Mouse (Mus musculus) limb, embryonic 15.5 days (tissue): ENCODE measurements around the gene Prkag1. TPM values are rescaled to one million over a fixed set of nuclear protein-coding genes. Genes with fewer than 3 reads are reported as not detected.
A peak's percentile ranks its signal among the peaks of the same experiment; 100 is the strongest.
"Not testable (repeated sequence)": the region's sequence is repeated elsewhere in the genome, so short reads cannot be mapped to it uniquely, and the experiment has no call there.

ENCODE experiments used
- ATAC-seq: fragments of 200-750 bp; cut with Nextera tagmentation; 2 replicates; pipeline ENCODE4 v1.8.0; 2017; ENCODE audit warnings: low read depth, moderate TSS enrichment; ENCODE audit not compliant: insufficient number of reproducible peaks, low FRiP score, low TSS enrichment
- H3K27ac ChIP-seq: fragments of 300-500 bp; sonication (generic); 2 replicates; pipeline ENCODE4 v1.5.1; 2015; ENCODE audit warnings: moderate library complexity, mild to moderate bottlenecking, inconsistent platforms
- H3K27me3 ChIP-seq: fragments of 300-500 bp; sonication (generic); 2 replicates; pipeline ENCODE4 v1.6.1; 2015; ENCODE audit warnings: inconsistent platforms
- H3K36me3 ChIP-seq: fragments of 300-500 bp; sonication (generic); 2 replicates; pipeline ENCODE4 v1.6.1; 2015; ENCODE audit warnings: inconsistent platforms
- H3K4me1 ChIP-seq: fragments of 300-500 bp; sonication (generic); 2 replicates; pipeline ENCODE4 v1.6.1; 2015; ENCODE audit warnings: inconsistent platforms
- H3K4me2 ChIP-seq: fragments of 300-500 bp; sonication (generic); 2 replicates; pipeline ENCODE4 v1.6.1; 2015; ENCODE audit warnings: mild to moderate bottlenecking, inconsistent platforms
- H3K4me3 ChIP-seq: fragments of 300-500 bp; sonication (generic); 2 replicates; pipeline ENCODE4 v1.5.1; 2015; ENCODE audit warnings: mild to moderate bottlenecking, inconsistent platforms
- H3K9ac ChIP-seq: fragments of 300-500 bp; sonication (generic); 2 replicates; pipeline ENCODE4 v1.6.1; 2015; ENCODE audit warnings: inconsistent platforms
- H3K9me3 ChIP-seq: fragments of 300-500 bp; sonication (generic); 2 replicates; pipeline ENCODE4 v1.6.1; 2016; ENCODE audit warnings: inconsistent platforms
- WGBS: fragments of 180-500 bp; shearing (Covaris S2); methylation state at CpG from one replicate; pipeline ENCODE4 v1.1.7; 2015; 5-methylcytosine and 5-hydroxymethylcytosine counted together
- polyA plus RNA-seq: library from polyadenylated mRNA; unstranded; fragments of >200 nt; fragmentation: Nextera tagmentation; extraction: Ambion mirVana; gene quantifications from 2 replicates; pipeline ENCODE4 v1.2.1, GENCODE M21; 2015

Prkag1 gene
- polyA plus RNA-seq, 1 experiment from 2014 or later, result 94.3 TPM

GRCm38 (mm10) chr15:98834059-98834458 lies 2.7 kb upstream of the Prkag1 start:
- no peak overlapping the region for H3K4me2 ChIP-seq
- H3K27me3 ChIP-seq, result no peaks in the 10 kb centered on the region
- peaks cover 19% of the 10 kb centered on the region for H3K4me1 ChIP-seq
- H3K9ac ChIP-seq, result no peak overlapping the region
- H3K36me3 ChIP-seq, result peaks cover 64% of the 10 kb centered on the region
- no peak for ATAC-seq
- 84% methylated on average over 13 of the region's 13 CpGs for WGBS
- peak overlapping the region; percentile 22; the same call in 1 of the 2 replicates for H3K27ac ChIP-seq
- no peak overlapping the region for H3K4me3 ChIP-seq
- H3K9me3 ChIP-seq, result no peaks in the 10 kb centered on the region

GRCm38 (mm10) chr15:98833281-98833680 lies 2.0 kb upstream of the Prkag1 start:
- peaks cover 59% of the 10 kb centered on the region for H3K36me3 ChIP-seq

GRCm38 (mm10) chr15:98832161-98833058 lies 1.1 kb upstream of the Prkag1 start:
- H3K9ac ChIP-seq, result no peak overlapping the region
- H3K27me3 ChIP-seq, result no peaks in the 10 kb centered on the region
- H3K27ac ChIP-seq, result peak overlapping the region; percentile 97
- WGBS, result 59% methylated on average over 12 of the region's 12 CpGs
- H3K9me3 ChIP-seq, result no peaks in the 10 kb centered on the region
- H3K4me3 ChIP-seq, result 0 out of 2 replicates have a peak overlapping the region, but pooled peaks have one; percentile 76
- H3K4me2 ChIP-seq, result no peak overlapping the region
- no peak for ATAC-seq
- H3K36me3 ChIP-seq, result peaks cover 56% of the 10 kb centered on the region
- peaks cover 20% of the 10 kb centered on the region for H3K4me1 ChIP-seq

More at GRCm38 (mm10) chr15:98833281-98833680, 2.0 kb upstream of the Prkag1 start:
- Histone ChIP-seq H3K4me2 (no peak overlapping the region), H3K27ac (peak overlapping the region; percentile 59; the same call in 1 of the 2 replicates), H3K27me3 (no peaks in the 10 kb centered on the region), H3K4me3 (no peak overlapping the region), H3K9ac (no peak overlapping the region), H3K4me1 (peaks cover 20% of the 10 kb centered on the region), H3K9me3 (no peaks in the 10 kb centered on the region)
- no peak for ATAC-seq
- 81% methylated on average over 11 of the region's 11 CpGs for WGBS

GRCm38 (mm10) chr15:98831684-98832035 lies 339 bp upstream of the Prkag1 start:
- ATAC-seq, result no peak
- peaks cover 55% of the 10 kb centered on the region for H3K36me3 ChIP-seq
- H3K4me3 ChIP-seq, result peak overlapping the region; percentile 76
- H3K4me2 ChIP-seq, result peak overlapping the region; percentile 52
- H3K27me3 ChIP-seq, result no peaks in the 10 kb centered on the region
- WGBS, result 10% methylated on average over 9 of the region's 9 CpGs
- H3K4me1 ChIP-seq, result peaks cover 20% of the 10 kb centered on the region
- 0 out of 2 replicates have a peak overlapping the region, but pooled peaks have one; percentile 17 for H3K9ac ChIP-seq
- no peaks in the 10 kb centered on the region for H3K9me3 ChIP-seq
- H3K27ac ChIP-seq, result peak overlapping the region; percentile 97

GRCm38 (mm10) chr15:98827611-98828011 lies 3.7 kb downstream of the Prkag1 start:
- Histone ChIP-seq H3K9ac (no peak overlapping the region), H3K4me1 (peaks cover 17% of the 10 kb centered on the region), H3K27me3 (no peaks in the 10 kb centered on the region), H3K27ac (no peak overlapping the region), H3K9me3 (no peaks in the 10 kb centered on the region), H3K36me3 (peaks cover 47% of the 10 kb centered on the region), H3K4me2 (no peak overlapping the region), H3K4me3 (no peak overlapping the region)
- ATAC-seq, result no peak
- WGBS, result 91% methylated on average over 7 of the region's 7 CpGs

GRCm38 (mm10) chr15:98823434-98823833 lies 7.9 kb downstream of the Prkag1 start:
- 72% methylated on average over 3 of the region's 3 CpGs for WGBS
- peaks cover 68% of the 10 kb centered on the region for H3K36me3 ChIP-seq

GRCm38 (mm10) chr15:98822147-98822546 lies 9.2 kb downstream of the Prkag1 start:
- peaks cover 60% of the 10 kb centered on the region for H3K36me3 ChIP-seq

More at GRCm38 (mm10) chr15:98823434-98823833, 7.9 kb downstream of the Prkag1 start:
- H3K9me3 ChIP-seq, result no peaks in the 10 kb centered on the region
- H3K9ac ChIP-seq, result no peak overlapping the region
- no peaks in the 10 kb centered on the region for H3K4me1 ChIP-seq
- ATAC-seq, result no peak
- H3K27ac ChIP-seq, result no peak overlapping the region
- H3K4me3 ChIP-seq, result no peak overlapping the region
- H3K4me2 ChIP-seq, result no peak overlapping the region
- H3K27me3 ChIP-seq, result no peaks in the 10 kb centered on the region

GRCm38 (mm10) chr15:98821403-98821802 lies 9.9 kb downstream of the Prkag1 start:
- Histone ChIP-seq H3K4me2 (no peak overlapping the region), H3K27me3 (no peaks in the 10 kb centered on the region), H3K9ac (no peak overlapping the region), H3K27ac (no peak overlapping the region), H3K4me1 (no peaks in the 10 kb centered on the region), H3K4me3 (no peak overlapping the region), H3K36me3 (peaks cover 64% of the 10 kb centered on the region), H3K9me3 (no peaks in the 10 kb centered on the region)
- 37% methylated on average over 10 of the region's 10 CpGs for WGBS
- ATAC-seq, result no peak

More at GRCm38 (mm10) chr15:98822147-98822546, 9.2 kb downstream of the Prkag1 start:
- H3K4me1 ChIP-seq, result no peaks in the 10 kb centered on the region
- H3K4me3 ChIP-seq, result no peak overlapping the region
- WGBS, result 91% methylated on average over 5 of the region's 5 CpGs
- no peak for ATAC-seq
- no peak overlapping the region for H3K9ac ChIP-seq
- no peak overlapping the region for H3K4me2 ChIP-seq
- no peak overlapping the region for H3K27ac ChIP-seq
- H3K27me3 ChIP-seq, result no peaks in the 10 kb centered on the region
- H3K9me3 ChIP-seq, result no peaks in the 10 kb centered on the region

- H3K4me1 ChIP-seq, result no peaks in the 10 kb centered on the region
Observed at GRCm38 (mm10) chr15:98820937-98821336, 10.4 kb downstream of the Prkag1 start.

GRCm38 (mm10) chr15:98818171-98818570 lies 13.2 kb downstream of the Prkag1 start:
- H3K4me2 ChIP-seq, result no peak overlapping the region
- H3K9me3 ChIP-seq, result no peaks in the 10 kb centered on the region
- no peak overlapping the region for H3K9ac ChIP-seq
- 95% methylated on average over 7 of the region's 7 CpGs for WGBS
- H3K4me3 ChIP-seq, result no peak overlapping the region
- H3K27me3 ChIP-seq, result no peaks in the 10 kb centered on the region
- H3K36me3 ChIP-seq, result peaks cover 61% of the 10 kb centered on the region
- no peak for ATAC-seq
- no peak overlapping the region for H3K27ac ChIP-seq
- no peaks in the 10 kb centered on the region for H3K4me1 ChIP-seq

More at GRCm38 (mm10) chr15:98820937-98821336, 10.4 kb downstream of the Prkag1 start:
- Histone ChIP-seq H3K27ac (no peak overlapping the region), H3K9me3 (no peaks in the 10 kb centered on the region), H3K27me3 (no peaks in the 10 kb centered on the region), H3K4me2 (no peak overlapping the region), H3K4me3 (no peak overlapping the region), H3K9ac (no peak overlapping the region), H3K36me3 (peaks cover 64% of the 10 kb centered on the region)
- ATAC-seq, result no peak
- 87% methylated on average over 4 of the region's 4 CpGs for WGBS

- Histone ChIP-seq H3K4me1 (peaks cover 8% of the 10 kb centered on the region), H3K4me2 (no peak overlapping the region), H3K4me3 (no peak overlapping the region), H3K27ac (no peak overlapping the region), H3K36me3 (peaks cover 57% of the 10 kb centered on the region), H3K9me3 (no peaks in the 10 kb centered on the region), H3K27me3 (peaks cover 35% of the 10 kb centered on the region), H3K9ac (no peak overlapping the region)
- WGBS, result 85% methylated on average over 20 of the region's 20 CpGs
- no peak for ATAC-seq
Observed at GRCm38 (mm10) chr15:98812741-98813424, 18.4 kb downstream of the Prkag1 start.

GRCm38 (mm10) chr15:98810212-98810611 lies 21.1 kb downstream of the Prkag1 start:
- peaks cover 62% of the 10 kb centered on the region for H3K27me3 ChIP-seq
- WGBS, result 72% methylated on average over 6 of the region's 6 CpGs
- H3K4me3 ChIP-seq, H3K9ac ChIP-seq, H3K9me3 ChIP-seq, ATAC-seq, H3K27ac ChIP-seq, H3K4me2 ChIP-seq: not testable (repeated sequence)
- peaks cover 42% of the 10 kb centered on the region for H3K36me3 ChIP-seq
- H3K4me1 ChIP-seq, result peaks cover 33% of the 10 kb centered on the region
